Mouse (Mus musculus) embryonic facial prominence, embryonic 15.5 days (tissue): Measurements from ENCODE around the gene Chia1. TPM values are rescaled to one million over a fixed set of nuclear protein-coding genes. Genes with fewer than 3 reads are reported as not detected.
"Not testable (repeated sequence)": the region's sequence is repeated elsewhere in the genome, so short reads cannot be mapped to it uniquely, and the experiment has no call there.

Experiments
- ATAC-seq: fragments of 200-750 bp; cut with Nextera tagmentation; 2 replicates; pipeline ENCODE4 v1.8.0; 2017; ENCODE audit warnings: low read depth, moderate TSS enrichment; ENCODE audit not compliant: insufficient number of reproducible peaks, low FRiP score, low TSS enrichment
- H3K27ac ChIP-seq: fragments of 300-500 bp; sonication (generic); replicated peaks from 2 replicates; pipeline ENCODE4 v1.5.1; 2015; ENCODE audit warnings: mild to moderate bottlenecking, inconsistent platforms
- H3K27me3 ChIP-seq: fragments of 300-500 bp; sonication (generic); 2 replicates; pipeline ENCODE4 v1.6.1; 2015; ENCODE audit warnings: inconsistent platforms
- H3K36me3 ChIP-seq: fragments of 300-500 bp; sonication (generic); 2 replicates; pipeline ENCODE4 v1.6.1; 2015; ENCODE audit warnings: mild to moderate bottlenecking, inconsistent platforms
- H3K4me1 ChIP-seq: fragments of 300-500 bp; sonication (generic); 2 replicates; pipeline ENCODE4 v1.6.1; 2015; ENCODE audit warnings: inconsistent platforms
- H3K4me2 ChIP-seq: fragments of 300-500 bp; sonication (generic); replicated peaks from 2 replicates; pipeline ENCODE4 v1.6.1; 2015; ENCODE audit warnings: mild to moderate bottlenecking, inconsistent platforms
- H3K4me3 ChIP-seq: fragments of 300-500 bp; sonication (generic); replicated peaks from 2 replicates; pipeline ENCODE4 v1.5.1; 2015; ENCODE audit warnings: mild to moderate bottlenecking, inconsistent platforms
- H3K9ac ChIP-seq: fragments of 300-500 bp; sonication (generic); 2 replicates; pipeline ENCODE4 v1.6.1; 2015; ENCODE audit warnings: inconsistent platforms
- H3K9me3 ChIP-seq: fragments of 300-500 bp; sonication (generic); replicated peaks from 2 replicates; pipeline ENCODE4 v1.6.1; 2016; ENCODE audit warnings: inconsistent platforms
- WGBS: fragments of 180-500 bp; shearing (Covaris S2); methylation state at CpG from one replicate; pipeline ENCODE4 v1.1.7; 2015; 5-methylcytosine and 5-hydroxymethylcytosine counted together
- polyA plus RNA-seq: library from polyadenylated mRNA; unstranded; fragments of >200 nt; fragmentation: Nextera tagmentation; extraction: Ambion mirVana; gene quantifications from 2 replicates; pipeline ENCODE4 v1.2.1, GENCODE M21; 2015

The Chia1 gene
- polyA plus RNA-seq, 1 experiment from 2014 or later, result 0.59 TPM

DNA sequence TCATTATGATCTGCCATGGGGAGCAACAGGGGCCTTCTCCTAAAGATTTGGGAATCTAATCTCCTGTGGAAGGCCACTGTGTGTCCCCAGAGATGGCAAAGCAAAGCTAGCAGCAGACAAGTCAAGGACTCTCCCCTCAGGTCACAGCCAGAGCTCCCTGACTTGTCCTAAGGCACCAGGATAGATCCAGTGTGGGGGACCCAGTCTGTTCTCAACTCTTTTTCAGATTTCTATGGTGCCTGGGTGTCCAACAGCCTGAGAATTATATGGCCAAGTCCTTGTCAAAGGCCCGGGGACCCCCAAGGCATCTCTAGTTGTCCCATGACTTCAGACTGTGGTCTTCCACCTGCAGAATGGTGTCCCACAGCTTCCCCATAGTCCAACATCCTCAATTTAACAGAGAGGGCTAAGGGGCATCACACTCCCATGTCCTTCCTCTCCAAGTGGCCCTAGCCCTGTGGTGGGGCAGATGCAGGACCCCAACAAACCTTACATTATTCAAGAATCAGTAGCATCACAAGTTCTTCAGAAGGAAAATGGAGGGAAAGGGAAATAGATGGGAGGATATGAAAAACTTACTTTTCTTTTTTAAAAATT, 58.2 kb downstream of the Chia1 start:
- H3K27ac ChIP-seq, result no peak overlapping the region
- no peaks in the 10 kb centered on the region for H3K27me3 ChIP-seq
- H3K9me3 ChIP-seq, result peaks cover 8% of the 10 kb centered on the region; the same call in 1 of the 2 replicates
- H3K4me1 ChIP-seq, result no peaks in the 10 kb centered on the region
- H3K4me3 ChIP-seq, result no peak overlapping the region
- H3K36me3 ChIP-seq, result no peaks in the 10 kb centered on the region
- ATAC-seq, result peak; percentile 29; the same call in 1 of the 2 replicates
- H3K4me2 ChIP-seq, result no peak overlapping the region
- WGBS, result 82% methylated on average over 1 of the region's 1 CpGs
- H3K9ac ChIP-seq, result no peak overlapping the region

DNA sequence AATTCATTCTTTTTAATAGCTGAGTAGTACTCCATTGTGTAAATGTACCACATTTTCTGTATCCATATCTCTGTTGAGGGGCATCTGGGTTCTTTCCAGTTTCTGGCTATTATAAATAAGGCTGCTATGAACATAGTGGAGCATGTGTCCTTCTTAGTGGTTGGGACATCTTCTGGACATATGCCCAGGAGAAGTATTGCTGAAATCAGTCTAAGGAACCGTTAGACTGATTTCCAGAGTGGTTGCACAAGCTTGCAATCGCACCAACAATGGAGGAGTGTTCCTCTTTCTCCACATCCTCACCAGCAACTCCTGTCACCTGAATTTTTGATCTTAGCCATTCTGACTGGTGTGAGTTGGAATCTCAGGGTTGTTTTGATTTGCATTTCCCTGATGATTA, 59.5 kb downstream of the Chia1 start:
- not testable (repeated sequence) for H3K9ac ChIP-seq, H3K4me2 ChIP-seq, H3K4me1 ChIP-seq, H3K36me3 ChIP-seq, ATAC-seq, H3K27ac ChIP-seq, H3K27me3 ChIP-seq, H3K4me3 ChIP-seq, H3K9me3 ChIP-seq
- WGBS, result 62% methylated on average over 2 of the region's 2 CpGs

DNA sequence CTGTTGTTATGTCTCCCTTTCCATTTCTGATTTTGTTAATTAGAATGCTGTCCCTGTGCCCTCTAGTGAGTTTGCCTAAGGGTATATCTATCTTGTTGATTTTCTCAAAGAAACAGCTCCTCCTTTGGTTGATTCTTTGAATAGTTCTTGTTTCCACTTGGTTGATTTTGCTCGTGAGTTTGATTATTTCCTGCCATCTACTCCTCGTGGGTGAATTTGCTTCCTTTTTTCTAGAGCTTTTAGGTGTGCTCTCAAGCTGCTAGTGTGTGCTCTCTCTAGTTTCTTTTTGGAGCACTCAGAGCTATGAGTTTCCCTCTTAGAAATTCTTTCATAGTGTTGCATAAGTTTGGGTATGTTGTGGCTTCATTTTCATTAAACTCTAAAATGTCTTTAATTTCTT, 61.9 kb downstream of the Chia1 start:
- H3K27ac ChIP-seq, H3K36me3 ChIP-seq, H3K27me3 ChIP-seq, ATAC-seq, H3K4me3 ChIP-seq, H3K4me1 ChIP-seq, H3K9me3 ChIP-seq, H3K9ac ChIP-seq, H3K4me2 ChIP-seq: not testable (repeated sequence)
- 47% methylated on average over 2 of the region's 2 CpGs for WGBS

GRCm38 (mm10) chr3:106177509-106178189, 64.6 kb downstream of the Chia1 start:
- H3K4me3 ChIP-seq, result no peak overlapping the region
- no peak overlapping the region for H3K27ac ChIP-seq
- H3K36me3 ChIP-seq, result no peaks in the 10 kb centered on the region
- no peak overlapping the region for H3K4me2 ChIP-seq
- no peak overlapping the region for H3K9ac ChIP-seq
- 85% methylated on average over 13 of the region's 13 CpGs for WGBS
- H3K27me3 ChIP-seq, result no peaks in the 10 kb centered on the region
- H3K4me1 ChIP-seq, result no peaks in the 10 kb centered on the region
- ATAC-seq, result no peak
- H3K9me3 ChIP-seq, result 0 out of 2 replicates have a peak, but pooled peaks cover 7% of the 10 kb centered on the region

Other genes with a start within 250 kb of the Chia1 start
- gene Adora3, start 242.4 kb upstream of the Chia1 start, polyA plus RNA-seq, result 3.5 and 4.1 TPM in 2 replicates
- gene Tmigd3, start 242.3 kb upstream of the Chia1 start, polyA plus RNA-seq, result 0.27 and 0.34 TPM in 2 replicates
- 0.56 and 1.4 TPM in 2 replicates for gene I830077J02Rik, start 180.6 kb upstream of the Chia1 start, polyA plus RNA-seq
- gene Wdr77, start 153.9 kb upstream of the Chia1 start, polyA plus RNA-seq, result 110 and 122 TPM in 2 replicates
- gene Atp5f1, start 153.1 kb upstream of the Chia1 start, polyA plus RNA-seq, result 380 and 404 TPM in 2 replicates
- gene Ovgp1, start 139.5 kb upstream of the Chia1 start, polyA plus RNA-seq, result 0.92 and 1.5 TPM in 2 replicates
- 17.7 and 35.0 TPM in 2 replicates for gene Pifo, start 98.6 kb upstream of the Chia1 start, polyA plus RNA-seq
- gene Chil5, start 80.4 kb upstream of the Chia1 start, polyA plus RNA-seq, result 0.16 TPM in 1 of 2 replicates, not detected in the other
- 0.18 TPM in 1 of 2 replicates, not detected in the other for gene Chil3, start 54.3 kb downstream of the Chia1 start, polyA plus RNA-seq
- gene Chil4, start 106.3 kb downstream of the Chia1 start, polyA plus RNA-seq, result 0.11 TPM in 1 of 2 replicates, not detected in the other